Mouse (Mus musculus) bone marrow macrophage, adult 2 months (primary cell): ENCODE results near the gene Rap1b.

Experiments
- CTCF ChIP-seq: IDR thresholded peaks from 2 replicates; pipeline ENCODE4 v1.5.1; 2012; ENCODE audit warnings: low read depth, mild to moderate bottlenecking, low read length, moderate library complexity
- POLR2A ChIP-seq: IDR thresholded peaks from 2 replicates; pipeline ENCODE4 v1.6.1; 2012; ENCODE audit warnings: mild to moderate bottlenecking, low read depth, low read length, borderline replicate concordance

DNA sequence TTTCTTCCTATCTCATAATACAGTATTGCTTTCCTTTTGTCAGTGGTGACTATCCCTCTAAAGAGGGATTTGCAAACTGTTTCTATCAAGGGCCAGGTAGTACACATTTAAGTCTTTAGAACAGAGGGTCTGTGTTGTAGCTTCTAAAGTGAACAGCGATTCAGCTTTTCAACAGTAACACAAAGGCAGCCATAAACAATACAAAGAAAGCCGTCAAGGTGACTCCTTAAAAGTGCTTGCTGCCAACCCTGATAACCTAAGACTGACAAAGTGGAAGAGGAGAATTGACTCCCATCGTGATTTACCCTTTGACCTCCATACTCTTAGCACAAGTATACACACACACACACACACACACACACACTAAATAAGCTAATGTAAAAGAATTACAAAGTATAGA lies 3.1 kb upstream of the Rap1b start:
- TF ChIP-seq CTCF (no peak), POLR2A (no peak)
